Mouse (Mus musculus) limb, embryonic 14.5 days (tissue): Measurements from ENCODE around the gene Cd163. TPM values are rescaled to one million over a fixed set of nuclear protein-coding genes. Genes with fewer than 3 reads are reported as not detected.

ENCODE experiments used
- ATAC-seq: fragments of 200-750 bp; cut with Nextera tagmentation; 2 replicates; pipeline ENCODE4 v1.8.0; 2017; ENCODE audit warnings: low read depth, moderate number of reproducible peaks, moderate TSS enrichment; ENCODE audit not compliant: low FRiP score
- DNase-seq: peaks from one replicate; pipeline ENCODE4 v3.0.0-alpha.2; 2015; ENCODE audit warnings: low spot score
- H3K27ac ChIP-seq: fragments of 300-500 bp; sonication (generic); replicated peaks from 2 replicates; pipeline ENCODE4 v1.5.1; 2014; ENCODE audit warnings: low read depth, mild to moderate bottlenecking, low read length, moderate library complexity, mixed read lengths
- H3K27me3 ChIP-seq: fragments of 300-500 bp; sonication (generic); 2 replicates; pipeline ENCODE4 v1.6.1; 2014; ENCODE audit warnings: low read length, mixed read lengths; ENCODE audit not compliant: control insufficient read depth, insufficient read depth
- H3K36me3 ChIP-seq: fragments of 300-500 bp; sonication (generic); 2 replicates; pipeline ENCODE4 v1.6.1; 2014; ENCODE audit warnings: mild to moderate bottlenecking, low read length, moderate library complexity, mixed read lengths; ENCODE audit not compliant: control insufficient read depth, insufficient read depth
- H3K4me1 ChIP-seq: fragments of 300-500 bp; sonication (generic); 2 replicates; pipeline ENCODE4 v1.6.1; 2014; ENCODE audit warnings: antibody characterized with exemption, low read length, mixed read lengths; ENCODE audit not compliant: control insufficient read depth, insufficient read depth
- H3K4me2 ChIP-seq: fragments of 300-500 bp; sonication (generic); replicated peaks from 2 replicates; pipeline ENCODE4 v1.6.1; 2014; ENCODE audit warnings: low read depth, mild to moderate bottlenecking, low read length, moderate library complexity; ENCODE audit not compliant: severe bottlenecking
- H3K4me3 ChIP-seq: fragments of 300-500 bp; sonication (generic); replicated peaks from 2 replicates; pipeline ENCODE4 v1.5.1; 2014; ENCODE audit warnings: low read length
- H3K9ac ChIP-seq: fragments of 300-500 bp; sonication (generic); 2 replicates; pipeline ENCODE4 v1.6.1; 2014; ENCODE audit warnings: mild to moderate bottlenecking, low read depth, low read length, moderate library complexity; ENCODE audit not compliant: severe bottlenecking
- H3K9me3 ChIP-seq: fragments of 300-500 bp; sonication (generic); 2 replicates; pipeline ENCODE4 v1.6.1; 2016; ENCODE audit warnings: low read length; ENCODE audit not compliant: control insufficient read depth
- POLR2A ChIP-seq: fragments of 200-500 bp; IDR thresholded peaks from 2 replicates; pipeline ENCODE4 v1.8.0; 2012; ENCODE audit warnings: inconsistent platforms, mild to moderate bottlenecking, moderate library complexity, borderline replicate concordance; ENCODE audit not compliant: insufficient read depth, insufficient read length; ENCODE audit errors: extremely low read depth
- WGBS: fragments of 180-500 bp; shearing (Covaris S2); extraction: QIAGEN DNeasy Blood & Tissue Kit; methylation state at CpG from one replicate; pipeline ENCODE4 v1.1.7; 2014; 5-methylcytosine and 5-hydroxymethylcytosine counted together
- polyA plus RNA-seq, 2 experiments: library from polyadenylated mRNA; depleted of rRNA in 1 of 2; stranded (reverse) in 1 of 2; unstranded in 1 of 2; fragments of >200 nt; fragmentation: Nextera tagmentation in 1 of 2; extraction: Ambion mirVana in 1 of 2; gene quantifications; 2 replicates each; pipeline versions ENCODE4 v1.2.1 to v1.2.3; 2012 to 2014

Gene Cd163
- polyA plus RNA-seq, 2 experiments = 0.03 to 0.10 TPM

DNA sequence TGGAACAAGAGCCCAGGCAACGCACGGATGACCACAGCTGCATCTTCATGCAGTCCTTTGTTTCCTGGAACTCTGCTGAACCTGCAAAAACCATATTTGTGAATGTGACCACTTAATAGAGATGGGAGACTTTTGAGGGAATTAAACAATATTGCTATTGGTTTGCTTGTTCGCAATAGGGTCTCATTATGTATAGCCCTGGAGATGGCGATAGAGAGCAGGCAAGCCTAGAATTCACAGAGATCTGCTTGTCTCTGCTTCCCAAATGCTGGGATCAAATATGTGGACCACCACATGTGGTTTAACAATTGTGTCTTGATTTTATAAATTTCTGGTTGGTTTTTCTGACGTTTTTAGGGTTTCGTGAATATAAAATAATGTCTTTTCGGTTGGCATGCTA lies 25.2 kb downstream of the Cd163 start:
- Histone ChIP-seq H3K9me3 (no peaks in the 10 kb centered on the region), H3K36me3 (no peaks in the 10 kb centered on the region), H3K4me3 (no peak overlapping the region), H3K4me1 (no peaks in the 10 kb centered on the region), H3K27ac (no peak overlapping the region), H3K9ac (no peak overlapping the region), H3K4me2 (no peak overlapping the region), H3K27me3 (no peaks in the 10 kb centered on the region)
- ATAC-seq (no peak), DNase-seq (no peak)
- TF ChIP-seq POLR2A = no peak
- 90% methylated on average over 7 of the region's 7 CpGs for WGBS

DNA sequence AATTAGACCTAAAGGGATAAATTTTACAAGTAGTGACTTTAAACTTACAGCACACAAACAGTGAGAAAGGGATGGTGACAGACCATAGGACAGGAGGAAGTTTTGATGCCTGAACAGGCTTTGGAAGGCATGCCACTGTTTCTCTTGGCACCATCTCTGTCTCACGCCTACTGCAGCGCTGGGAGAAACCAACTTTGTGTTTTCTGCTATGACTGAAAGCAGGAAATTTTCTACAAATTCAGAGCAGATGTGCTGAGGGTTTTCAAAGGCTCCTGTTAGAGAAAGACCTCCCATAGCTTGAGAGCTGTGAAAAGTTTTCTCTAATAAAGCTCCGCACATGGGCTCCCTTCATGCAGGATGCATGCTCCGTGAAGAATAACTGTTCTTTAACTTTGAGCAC lies 40.6 kb downstream of the Cd163 start:
- DNase-seq (peak; percentile 29), ATAC-seq (no peak)
- Histone ChIP-seq H3K36me3 (no peaks in the 10 kb centered on the region), H3K27me3 (no peaks in the 10 kb centered on the region), H3K4me1 (no peaks in the 10 kb centered on the region), H3K4me2 (no peak overlapping the region), H3K4me3 (no peak overlapping the region), H3K27ac (no peak overlapping the region; the same call in 1 of the 2 replicates), H3K9me3 (no peaks in the 10 kb centered on the region), H3K9ac (no peak overlapping the region)
- TF ChIP-seq POLR2A = no peak
- 17% methylated on average over 4 of the region's 4 CpGs for WGBS

DNA sequence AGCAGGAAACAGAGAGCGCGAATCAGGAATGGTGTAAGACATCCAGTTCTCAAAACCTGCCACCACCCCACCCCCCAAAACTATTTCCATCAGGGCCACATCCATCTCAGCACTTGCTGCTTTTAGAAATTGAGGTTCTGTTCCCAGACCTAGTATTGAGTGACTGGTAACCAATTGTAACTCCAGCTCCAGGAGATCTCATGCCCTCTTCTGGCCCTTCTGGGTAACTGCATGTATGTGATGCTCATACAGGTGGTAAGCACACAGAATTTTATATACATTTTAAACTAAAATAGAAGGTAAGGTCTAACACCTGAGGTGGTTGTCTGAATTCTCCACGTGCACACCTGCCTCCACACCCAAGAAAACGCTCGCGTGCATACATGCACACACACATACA lies 42.2 kb downstream of the Cd163 start:
- Histone ChIP-seq H3K4me3 (no peak overlapping the region), H3K36me3 (no peaks in the 10 kb centered on the region), H3K27ac (no peak overlapping the region), H3K27me3 (no peaks in the 10 kb centered on the region), H3K4me1 (no peaks in the 10 kb centered on the region), H3K9ac (no peak overlapping the region), H3K9me3 (no peaks in the 10 kb centered on the region), H3K4me2 (no peak overlapping the region)
- WGBS = 81% methylated on average over 6 of the region's 6 CpGs
- no peak for ATAC-seq
- TF ChIP-seq POLR2A = no peak
- DNase-seq = no peak

DNA sequence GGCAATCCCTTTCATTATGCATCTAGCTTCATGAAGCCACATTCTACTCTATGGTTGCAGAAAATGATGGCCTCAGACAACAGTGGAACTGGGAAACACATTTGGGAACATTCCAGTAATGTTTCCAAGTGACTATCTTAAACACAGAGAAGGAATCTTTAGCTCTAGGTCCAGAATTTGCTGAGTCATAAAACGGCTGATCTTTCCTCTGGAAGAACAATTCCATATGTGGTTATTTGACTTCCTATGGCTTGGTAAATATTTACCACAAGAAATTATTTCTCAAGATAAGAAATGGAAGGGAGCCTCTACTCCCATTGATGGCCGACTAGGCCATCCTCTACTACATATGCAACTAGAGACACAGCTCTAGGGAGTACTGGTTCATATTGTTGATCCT lies 48.8 kb downstream of the Cd163 start:
- no peak overlapping the region for H3K4me3 ChIP-seq
- H3K36me3 ChIP-seq = no peaks in the 10 kb centered on the region
- H3K27ac ChIP-seq = no peak overlapping the region
- DNase-seq = no peak
- no peaks in the 10 kb centered on the region for H3K9me3 ChIP-seq
- H3K27me3 ChIP-seq = no peaks in the 10 kb centered on the region
- H3K4me1 ChIP-seq = no peaks in the 10 kb centered on the region
- 79% methylated on average over 2 of the region's 2 CpGs for WGBS
- no peak for TF ChIP-seq POLR2A
- no peak overlapping the region for H3K4me2 ChIP-seq
- no peak overlapping the region for H3K9ac ChIP-seq
- ATAC-seq = no peak

DNA sequence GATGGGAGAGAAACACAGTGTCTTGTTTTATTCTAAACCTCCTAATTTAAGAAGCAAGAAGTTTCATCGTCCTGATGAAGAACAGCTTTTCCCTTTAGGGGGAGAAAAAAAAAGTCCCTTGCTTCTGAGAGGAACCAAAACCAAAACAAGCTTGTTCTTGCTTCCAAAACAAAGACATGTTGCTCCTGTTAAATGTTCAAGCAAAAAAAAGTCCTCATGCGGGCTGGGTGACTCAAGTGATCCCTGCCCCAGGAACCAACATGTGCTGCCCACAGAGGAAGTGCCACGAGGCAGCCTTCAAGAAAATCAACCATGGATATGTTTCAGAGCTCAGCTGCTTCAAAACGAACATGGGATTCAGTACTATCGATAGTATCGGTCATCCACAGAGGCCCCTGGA lies 54.5 kb downstream of the Cd163 start:
- no peak overlapping the region for H3K4me3 ChIP-seq
- H3K27ac ChIP-seq = no peak overlapping the region
- no peak overlapping the region for H3K4me2 ChIP-seq
- H3K9ac ChIP-seq = no peak overlapping the region
- H3K9me3 ChIP-seq = no peaks in the 10 kb centered on the region
- no peaks in the 10 kb centered on the region for H3K27me3 ChIP-seq
- no peaks in the 10 kb centered on the region for H3K4me1 ChIP-seq
- DNase-seq = no peak
- 83% methylated on average over 6 of the region's 6 CpGs for WGBS
- ATAC-seq = no peak
- no peaks in the 10 kb centered on the region for H3K36me3 ChIP-seq
- TF ChIP-seq POLR2A = no peak

DNA sequence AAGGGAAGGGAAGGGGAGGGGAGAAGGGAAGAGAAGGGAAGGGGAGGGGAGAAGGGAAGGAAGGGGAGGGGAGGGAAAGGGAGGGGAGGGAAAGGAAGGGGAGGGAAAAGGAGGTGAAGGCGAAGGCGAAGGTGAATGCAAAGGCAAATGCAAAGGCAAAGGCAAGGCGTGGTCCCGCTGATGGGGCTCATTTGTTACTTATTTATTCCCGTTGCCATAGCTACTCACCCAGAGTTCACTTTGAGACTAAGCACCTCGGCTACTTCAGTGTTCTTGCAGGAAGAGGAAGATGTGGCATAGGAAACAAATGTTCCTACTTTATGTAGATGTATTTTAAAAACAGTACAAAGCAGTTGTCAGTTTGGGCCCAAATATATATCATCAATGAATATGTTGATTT lies 56.1 kb downstream of the Cd163 start:
- Histone ChIP-seq H3K9me3 (no peaks in the 10 kb centered on the region), H3K4me1 (no peaks in the 10 kb centered on the region), H3K4me3 (no peak overlapping the region), H3K27me3 (no peaks in the 10 kb centered on the region), H3K27ac (no peak overlapping the region), H3K9ac (no peak overlapping the region), H3K4me2 (no peak overlapping the region), H3K36me3 (no peaks in the 10 kb centered on the region)
- no peak for DNase-seq
- no peak for ATAC-seq
- TF ChIP-seq POLR2A = no peak
- 48% methylated on average over 6 of the region's 6 CpGs for WGBS
